Mouse (Mus musculus) right cerebral cortex, adult 2 months (tissue): ENCODE data around the gene Tbc1d9.
A peak's percentile ranks its signal among the peaks of the same experiment; 100 is the strongest.
"Not testable (repeated sequence)": the region's sequence is repeated elsewhere in the genome, so short reads cannot be mapped to it uniquely, and the experiment has no call there.

Source experiments
- DNase-seq, 2 experiments: peaks; one replicate each; pipeline ENCODE4 v3.0.0; 2021 to 2022; ENCODE audit warnings: low spot score in 2 of 2

The Tbc1d9 gene

GRCm38 (mm10) chr8:83233099-83233498 lies 67.9 kb downstream of the Tbc1d9 start:
- DNase-seq: no peak

GRCm38 (mm10) chr8:83239341-83239740 lies 74.2 kb downstream of the Tbc1d9 start:
- no peak for DNase-seq

GRCm38 (mm10) chr8:83244151-83244550 lies 79.0 kb downstream of the Tbc1d9 start:
- peak; percentile 55 to 70 for DNase-seq

DNA sequence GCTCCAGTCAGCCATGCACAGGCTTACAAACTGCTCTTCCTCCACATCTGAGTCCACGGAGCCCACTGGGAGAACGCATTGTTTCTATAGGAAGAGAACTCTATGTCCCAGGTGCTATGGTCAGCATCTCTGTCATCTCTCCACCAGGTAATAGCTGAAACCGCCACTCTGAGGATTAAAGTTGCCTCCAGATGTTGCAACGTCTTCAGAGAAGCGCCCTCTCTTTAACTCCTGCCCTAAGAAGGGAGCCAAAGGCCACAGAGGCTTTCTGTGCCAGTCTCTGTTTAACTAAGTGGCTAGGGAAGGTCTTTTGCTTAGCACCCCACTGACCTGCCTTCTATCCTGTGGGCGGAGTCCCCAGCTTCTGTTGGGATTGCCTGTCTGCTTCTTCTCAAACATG lies 85.7 kb downstream of the Tbc1d9 start:
- DNase-seq: no peak

- DNase-seq: no peak
These were observed 86.5 kb downstream of the Tbc1d9 start for GRCm38 (mm10) chr8:83251362-83252246.

DNA sequence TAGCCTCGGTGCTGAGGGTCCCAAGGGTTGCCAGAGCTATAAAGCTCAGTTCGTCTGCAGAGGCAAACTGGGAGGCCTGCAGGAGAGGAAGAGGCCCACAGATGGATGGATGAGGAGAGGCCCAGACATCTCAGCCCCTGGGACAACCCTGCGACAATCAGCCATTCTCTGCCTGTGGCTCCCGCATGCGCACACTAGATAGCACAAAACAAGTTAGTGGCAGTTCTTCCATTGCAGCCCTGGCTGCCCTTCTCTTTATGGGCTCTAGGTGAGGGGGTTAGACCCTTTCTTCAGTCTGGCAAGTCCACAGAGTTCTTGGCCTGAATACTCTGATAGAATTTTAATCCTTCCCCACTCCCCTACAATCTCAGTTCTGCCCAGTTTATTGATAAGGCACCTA lies 87.6 kb downstream of the Tbc1d9 start:
- no peak for DNase-seq

- no peak for DNase-seq
These were observed 92.5 kb downstream of the Tbc1d9 start for GRCm38 (mm10) chr8:83257631-83258030.

GRCm38 (mm10) chr8:83260418-83261215 lies 95.5 kb downstream of the Tbc1d9 start:
- peak; percentile 37 to 60 for DNase-seq

- no peak for DNase-seq
These were observed 106.0 kb downstream of the Tbc1d9 start for GRCm38 (mm10) chr8:83271172-83271571.

DNA sequence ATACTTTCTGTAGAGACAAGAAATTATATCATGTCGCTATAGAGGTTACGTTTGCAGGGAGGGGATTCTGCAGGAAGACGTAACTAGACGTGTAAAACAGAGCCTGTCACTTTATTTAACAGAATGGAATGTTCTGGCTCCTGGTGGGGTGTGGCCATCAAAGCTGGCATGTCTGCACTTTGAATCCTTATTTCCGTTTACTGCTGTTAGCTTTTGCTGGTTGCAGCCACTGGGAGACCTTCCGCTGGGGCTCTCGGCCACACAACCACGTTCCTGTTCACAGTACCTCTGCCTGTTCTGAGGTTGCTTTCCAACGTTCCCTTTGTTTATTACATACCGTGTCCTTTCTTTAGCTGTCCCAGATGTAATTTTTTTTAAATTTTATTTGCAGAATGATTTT lies 107.3 kb downstream of the Tbc1d9 start:
- no peak for DNase-seq

DNA sequence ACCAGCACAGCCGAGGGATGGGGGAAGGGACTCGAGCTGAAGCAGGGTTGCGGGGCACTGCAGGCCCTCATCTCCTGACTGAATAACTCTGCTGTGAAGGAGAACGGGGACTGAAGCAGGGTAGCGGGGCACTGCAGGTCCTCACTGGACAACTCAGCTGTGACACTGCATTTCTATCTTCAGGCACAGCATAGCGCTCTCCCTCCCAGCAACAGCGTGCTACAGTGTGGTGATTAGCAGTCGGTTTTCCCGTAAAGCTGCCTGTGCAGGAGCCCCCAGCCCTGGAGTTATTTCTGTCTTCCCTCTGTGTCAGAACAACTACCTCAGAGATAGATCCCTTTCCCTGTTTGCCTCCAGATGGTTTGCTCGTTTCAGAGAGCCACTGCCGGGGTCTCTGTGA lies 109.3 kb downstream of the Tbc1d9 start:
- no peak for DNase-seq

DNA sequence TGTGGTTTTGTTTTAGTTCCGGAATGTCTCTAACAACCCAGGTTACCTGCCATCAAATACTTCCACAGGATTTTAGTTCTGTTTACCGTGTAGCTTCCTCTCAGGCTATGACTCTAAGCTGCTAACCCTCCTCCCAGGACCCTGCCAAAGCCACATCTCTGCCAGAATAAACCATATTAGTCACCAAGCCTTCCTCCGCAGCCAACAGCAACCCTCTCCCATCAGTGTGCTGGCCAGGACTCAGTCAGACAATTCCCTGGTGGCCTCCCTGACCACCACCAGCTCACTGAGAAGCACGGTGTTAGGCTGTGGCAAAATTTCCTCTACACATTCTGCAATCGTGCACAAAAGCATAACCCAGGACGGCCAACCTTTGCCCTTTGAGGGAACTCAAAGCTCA lies 113.3 kb downstream of the Tbc1d9 start:
- DNase-seq: no peak

DNA sequence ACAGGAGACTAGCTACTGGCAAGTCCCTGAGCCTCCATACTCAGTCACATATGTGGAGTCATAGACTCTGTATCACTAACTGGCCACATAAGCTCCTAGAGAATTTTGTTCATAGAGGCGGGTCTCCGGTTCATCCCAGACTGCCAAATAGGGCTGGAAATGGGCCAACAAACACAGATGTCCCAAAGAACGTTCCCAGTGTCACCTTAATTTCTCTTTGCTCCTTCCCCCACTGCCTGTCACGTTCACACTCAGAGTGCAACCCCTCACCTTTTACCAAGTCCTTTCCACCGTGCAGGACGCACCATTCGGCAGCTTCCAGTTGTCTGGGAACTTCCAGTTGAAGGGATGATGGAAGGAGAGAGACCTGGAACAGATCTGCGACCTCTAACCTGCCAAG lies 120.2 kb downstream of the Tbc1d9 start:
- no peak for DNase-seq

GRCm38 (mm10) chr8:83290176-83290575 lies 125.0 kb downstream of the Tbc1d9 start, which contains the start of gene Ucp1:
Ucp1 (plus strand) TSS chr8:83290352.
- DNase-seq: no peak

DNA sequence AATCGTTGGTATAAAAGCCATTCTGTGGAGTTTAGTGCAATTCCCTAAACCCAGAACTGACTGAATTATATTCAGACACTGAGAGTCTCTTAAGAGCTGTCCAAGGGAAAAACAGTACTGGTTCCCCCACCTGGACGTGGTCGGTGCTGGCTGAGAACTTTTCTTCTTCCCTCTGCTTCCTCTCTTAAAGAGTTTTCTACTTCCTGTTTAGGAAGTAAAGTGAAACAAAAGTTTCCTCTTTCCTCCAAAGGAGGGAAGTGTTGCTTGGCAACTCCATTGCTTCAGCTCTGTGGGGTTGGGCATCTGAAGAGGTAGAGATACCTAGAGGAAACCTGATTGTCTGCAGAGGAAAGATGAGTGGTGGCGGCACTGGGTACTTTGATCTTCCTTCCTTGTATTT lies 132.2 kb downstream of the Tbc1d9 start:
- DNase-seq: no peak

DNA sequence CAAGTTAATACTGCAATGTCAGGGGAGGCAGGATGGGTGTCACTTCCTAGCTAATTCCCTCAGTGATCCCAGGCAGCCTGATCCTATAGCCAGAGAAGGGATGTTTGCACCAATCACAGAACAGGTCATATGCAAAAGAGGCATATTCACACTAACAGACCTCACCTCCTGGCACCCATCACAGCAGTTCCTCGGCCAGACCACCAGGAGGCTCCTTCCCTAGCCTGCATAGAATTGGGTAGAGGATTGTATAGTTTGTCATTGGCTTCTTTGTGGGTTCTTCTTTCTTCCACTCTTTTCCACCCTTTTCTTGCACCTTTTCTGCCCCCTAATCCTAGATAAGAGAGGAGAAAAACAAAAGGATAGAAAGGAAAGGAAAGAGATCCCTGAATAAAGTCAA lies 135.0 kb downstream of the Tbc1d9 start:
- DNase-seq: no peak

GRCm38 (mm10) chr8:83304946-83305345 lies 139.8 kb downstream of the Tbc1d9 start:
- DNase-seq: no peak

DNA sequence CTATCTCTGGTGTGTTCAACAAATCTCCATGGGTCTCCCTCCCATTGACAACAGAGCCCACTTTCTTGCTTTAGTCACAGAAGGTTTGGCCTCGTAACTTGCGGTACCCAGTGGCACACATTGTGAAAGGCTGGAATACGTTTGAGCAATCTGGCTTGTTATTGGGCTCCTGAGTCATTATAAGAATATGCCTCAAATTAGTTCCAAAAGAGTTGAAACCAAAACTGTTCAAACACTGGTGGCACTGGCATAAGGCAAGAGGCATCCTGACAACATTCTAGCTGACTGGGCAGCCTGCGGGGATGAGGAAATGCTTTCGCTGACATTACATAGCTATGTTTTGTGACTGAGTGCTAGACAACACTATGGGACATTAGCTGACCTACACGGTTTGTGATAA lies 144.7 kb downstream of the Tbc1d9 start:
- no peak for DNase-seq

GRCm38 (mm10) chr8:83315084-83315483 lies 149.9 kb downstream of the Tbc1d9 start:
- DNase-seq: not testable (repeated sequence)

- no peak for DNase-seq
These were observed 150.5 kb downstream of the Tbc1d9 start for GRCm38 (mm10) chr8:83315691-83316090.

- DNase-seq: no peak
These were observed 155.4 kb downstream of the Tbc1d9 start for GRCm38 (mm10) chr8:83320543-83320942.

- DNase-seq: no peak
These were observed 157.2 kb downstream of the Tbc1d9 start for GRCm38 (mm10) chr8:83322374-83322773.
